13 mouse cellular contexts compared by ENCODE assay signal in genomic region chr10:7695286-7695685, GRCm38 (mm10). TPM values are rescaled to one million over a fixed set of nuclear protein-coding genes. Genes with fewer than 3 reads are reported as not detected.
DNase-seq lines count a peak whose midpoint lies in the region; ATAC-seq and TF ChIP-seq lines count a peak whose summit lies in the region.
"Had no signal": no experiment of that assay in that cellular context is flagged by ENCODE, and none has a peak within 500 bp of the region (broad histone marks: within the 10 kb centered on the region; RNA-seq: fewer than 3 reads in every experiment).

No protein-coding gene starts in this region.

- no peak overlapping the region for H3K4me3 ChIP-seq in MEL (ENCODE audit: control insufficient read depth in 1 of 2, insufficient read depth in 1 of 2, low read depth in 2 of 2, low read length in 2 of 2)
- no peak overlapping the region for H3K4me3 ChIP-seq in liver, postnatal 0 days (ENCODE audit: low read depth, low read length)
- H3K4me3 ChIP-seq: kidney, embryonic 15.5 days; liver, embryonic 13.5 days; midbrain, embryonic 13.5 days had no signal

- ATAC-seq in liver, postnatal 0 days: 0 out of 2 replicates have a peak, but pooled peaks have one; percentile 59
- ATAC-seq: midbrain, embryonic 13.5 days had no signal

- TF ChIP-seq EP300 in MEL (IDR thresholded peaks at IDR 0.05; ENCODE audit: low read depth in 1 of 2, low read length in 2 of 2): no peak
- TF ChIP-seq EP300 in liver, postnatal 0 days (IDR thresholded peaks at IDR 0.05; ENCODE audit: low read depth): no peak

- no peak overlapping the region for H3K4me2 ChIP-seq in liver, postnatal 0 days (ENCODE audit: low read depth, low read length)
- H3K4me2 ChIP-seq: kidney, embryonic 15.5 days; liver, embryonic 13.5 days; midbrain, embryonic 13.5 days had no signal

- no peak for TF ChIP-seq RAD21 in MEL (IDR thresholded peaks at IDR 0.05; ENCODE audit: low read depth, low read length)

- H3K27ac ChIP-seq in MEL (ENCODE audit: control insufficient read depth, low read depth, low read length): no peak overlapping the region
- no peak overlapping the region for H3K27ac ChIP-seq in liver, postnatal 0 days (ENCODE audit: low read depth)
- H3K27ac ChIP-seq: kidney, embryonic 15.5 days; liver, embryonic 13.5 days; midbrain, embryonic 13.5 days had no signal

- peak; percentile 20 for DNase-seq in lung, postnatal 10 days
- DNase-seq in lung, postnatal 4 days: no peak
- peak; percentile 51 for DNase-seq in MEL (ENCODE audit: low read depth, low spot score)
- no peak for DNase-seq in liver, postnatal 0 days
- peak; percentile 12 to 34 for DNase-seq in thymus, postnatal 36 days
- no peak for DNase-seq in cerebellum, adult 11-12 months
- DNase-seq in cerebellum, adult 9-10 months: no peak
- DNase-seq: cerebellum, postnatal 36 days; gastrocnemius, postnatal 25 days; heart, postnatal 36 days; liver, embryonic 13.5 days had no signal

- no peaks in the 10 kb centered on the region for H3K9me3 ChIP-seq in MEL (replicated peaks; ENCODE audit: insufficient read depth, low read length)
- no peaks in the 10 kb centered on the region for H3K9me3 ChIP-seq in liver, postnatal 0 days (ENCODE audit: low read length)
- H3K9me3 ChIP-seq: kidney, embryonic 15.5 days; liver, embryonic 13.5 days; midbrain, embryonic 13.5 days had no signal

- H3K79me2 ChIP-seq in MEL (ENCODE audit: control insufficient read depth, insufficient read depth, low read length, poor library complexity): peaks cover 9% of the 10 kb centered on the region; the same call in 1 of the 2 replicates

- H3K27me3 ChIP-seq in MEL (ENCODE audit: control insufficient read depth in 1 of 2, insufficient read depth in 2 of 2, low read length in 2 of 2): no peaks in the 10 kb centered on the region
- H3K27me3 ChIP-seq in liver, postnatal 0 days (ENCODE audit: insufficient read depth, low read length): no peaks in the 10 kb centered on the region
- H3K27me3 ChIP-seq: kidney, embryonic 15.5 days; liver, embryonic 13.5 days; midbrain, embryonic 13.5 days had no signal

- H3K9ac ChIP-seq in MEL (ENCODE audit: control insufficient read depth, low read depth, low read length, poor library complexity, severe bottlenecking): no peak overlapping the region
- no peak overlapping the region for H3K9ac ChIP-seq in liver, postnatal 0 days (replicated peaks)
- H3K9ac ChIP-seq: kidney, embryonic 15.5 days; liver, embryonic 13.5 days; midbrain, embryonic 13.5 days had no signal

- H3K4me1 ChIP-seq in MEL (ENCODE audit: control insufficient read depth in 1 of 2, insufficient read depth in 2 of 2, low read length in 2 of 2): peaks cover 5 to 9% of the 10 kb centered on the region in 2 experiments
- H3K4me1 ChIP-seq in liver, postnatal 0 days (ENCODE audit: insufficient read depth): no peaks in the 10 kb centered on the region
- H3K4me1 ChIP-seq: kidney, embryonic 15.5 days; liver, embryonic 13.5 days; midbrain, embryonic 13.5 days had no signal

- H3K36me3 ChIP-seq in MEL (ENCODE audit: control insufficient read depth in 1 of 2, insufficient read depth in 2 of 2, low read length in 2 of 2): peaks cover 15 to 33% of the 10 kb centered on the region in 2 experiments
- peaks cover 69% of the 10 kb centered on the region for H3K36me3 ChIP-seq in liver, postnatal 0 days (replicated peaks; ENCODE audit: insufficient read depth, low read length)

- peak in 1 of 3 experiments; percentile 23; a peak in 1 of 6 replicates for TF ChIP-seq CTCF in MEL (IDR thresholded peaks at IDR 0.05 in 2 of 3, conservative IDR thresholded peaks at IDR 0.05 in 1 of 3; ENCODE audit: control insufficient read depth in 1 of 3, insufficient read depth in 1 of 3, low read depth in 2 of 3, low read length in 3 of 3, poor library complexity in 1 of 3, severe bottlenecking in 1 of 3)
- TF ChIP-seq CTCF in liver, postnatal 0 days (IDR thresholded peaks at IDR 0.05; ENCODE audit: low read depth): peak; percentile 38

- no peak for TF ChIP-seq POLR2A in MEL (IDR thresholded peaks at IDR 0.05; ENCODE audit: control insufficient read depth in 1 of 2, insufficient read depth in 1 of 2, low read depth in 1 of 2, low read length in 2 of 2, poor library complexity in 1 of 2)

TF ChIP-seq in MEL, 35 proteins besides CTCF, POLR2A, EP300 and RAD21:
- no peak for TF ChIP-seq NRF1 (IDR thresholded peaks at IDR 0.05; ENCODE audit: insufficient read depth, low read depth, low read length, poor library complexity, severe bottlenecking)
- no peak for TF ChIP-seq ZC3H11A (IDR thresholded peaks at IDR 0.05; ENCODE audit: low read depth, low read length)
- TF ChIP-seq RCOR1 (IDR thresholded peaks at IDR 0.05; ENCODE audit: low read depth, low read length): no peak
- no peak for TF ChIP-seq GATA1 (IDR thresholded peaks at IDR 0.05; ENCODE audit: low read depth, low read length)
- no peak for TF ChIP-seq MYC (IDR thresholded peaks at IDR 0.05; ENCODE audit: low read depth, low read length)

RNA-seq across cellular contexts. Expression of gene Lats1, which starts 14.3 kb away (rescaled TPM):
- 11.1 and 12.0 TPM in 2 replicates for total RNA-seq in MEL (2012; rRNA removed)
- polyA plus RNA-seq in MEL (2012; ENCODE audit: insufficient read depth in 1 of 2, insufficient read length in 2 of 2, low read depth in 1 of 2, low replicate concordance in 2 of 2, missing spikeins in 1 of 2): 10 to 100 TPM; 17.8 to 73.4 TPM
- polyA plus RNA-seq in liver, postnatal 0 days (2015; fragmentation: Nextera tagmentation; extraction: Ambion mirVana): 2.1 and 2.5 TPM in 2 replicates

RNA-seq across cellular contexts. Expression of gene Pcmt1, which starts 14.3 kb away (rescaled TPM):
- 121 and 123 TPM in 2 replicates for total RNA-seq in MEL (2012; rRNA removed)
- polyA plus RNA-seq in MEL (2012; ENCODE audit: insufficient read depth in 1 of 2, insufficient read length in 2 of 2, low read depth in 1 of 2, low replicate concordance in 2 of 2, missing spikeins in 1 of 2): 10 to 100 TPM in 1 of 2 experiments, not detected in 1; 90.7 TPM
- polyA plus RNA-seq in liver, postnatal 0 days (2015; fragmentation: Nextera tagmentation; extraction: Ambion mirVana): 64.8 and 67.2 TPM in 2 replicates

RNA-seq across cellular contexts. Expression of gene Nup43, which starts 28.0 kb away (rescaled TPM):
- total RNA-seq in MEL (2012; rRNA removed): 64.7 and 70.5 TPM in 2 replicates
- polyA plus RNA-seq in MEL (2012; ENCODE audit: insufficient read depth in 1 of 2, insufficient read length in 2 of 2, low read depth in 1 of 2, low replicate concordance in 2 of 2, missing spikeins in 1 of 2): 10 to 100 TPM in 1 of 2 experiments, not detected in 1; 52.9 TPM
- polyA plus RNA-seq in liver, postnatal 0 days (2015; fragmentation: Nextera tagmentation; extraction: Ambion mirVana): 12.4 and 13.7 TPM in 2 replicates

RNA-seq across cellular contexts. Expression of gene Katna1, which starts 30.5 kb away (rescaled TPM):
- total RNA-seq in MEL (2012; rRNA removed): 46.0 and 47.5 TPM in 2 replicates
- 100 to 1,000 TPM in 1 of 2 experiments, 10 to 100 TPM in 1; 43.3 to 222 TPM for polyA plus RNA-seq in MEL (2012; ENCODE audit: insufficient read depth in 1 of 2, insufficient read length in 2 of 2, low read depth in 1 of 2, low replicate concordance in 2 of 2, missing spikeins in 1 of 2)
- 20.1 and 21.2 TPM in 2 replicates for polyA plus RNA-seq in liver, postnatal 0 days (2015; fragmentation: Nextera tagmentation; extraction: Ambion mirVana)

Comparison
In these comparisons a context has a peak if more than half of its experiments do, and no peak if none do; other contexts are left out.
1. DNase-seq: peak in lung, postnatal 10 days (single experiment), MEL (single experiment) and thymus, postnatal 36 days (2 of 2); none in lung, postnatal 4 days (0 of 2), liver, postnatal 0 days (single experiment), cerebellum, adult 11-12 months (single experiment) and cerebellum, adult 9-10 months (single experiment).